22 mouse cellular contexts compared by ENCODE assay signal in genomic region chr2:115067489-115068163, GRCm38 (mm10).
DNase-seq lines count a peak whose midpoint lies in the region; ATAC-seq and TF ChIP-seq lines count a peak whose summit lies in the region.
"Had no signal": no experiment of that assay in that cellular context is flagged by ENCODE, and none has a peak within 500 bp of the region (broad histone marks: within the 10 kb centered on the region; RNA-seq: fewer than 3 reads in every experiment).

No protein-coding gene starts in this region.

- H3K36me3 ChIP-seq in kidney, embryonic 15.5 days = no peaks in the 10 kb centered on the region
- no peaks in the 10 kb centered on the region for H3K36me3 ChIP-seq in hindbrain, embryonic 10.5 days
- H3K36me3 ChIP-seq in hindbrain, embryonic 16.5 days (ENCODE audit: control insufficient read depth, insufficient read depth, low read length) = no peaks in the 10 kb centered on the region
- H3K36me3 ChIP-seq in limb, embryonic 10.5 days = no peaks in the 10 kb centered on the region
- H3K36me3 ChIP-seq: embryonic facial prominence, embryonic 15.5 days; limb, embryonic 15.5 days had no signal

- H3K4me2 ChIP-seq in kidney, embryonic 15.5 days = no peak overlapping the region
- no peak overlapping the region for H3K4me2 ChIP-seq in hindbrain, embryonic 16.5 days (ENCODE audit: low read length)
- H3K4me2 ChIP-seq: embryonic facial prominence, embryonic 15.5 days; limb, embryonic 15.5 days; lung, embryonic 14.5 days had no signal

- no peak for DNase-seq in kidney, postnatal 14 days
- peak; percentile 26 for DNase-seq in brain, embryonic 14.5 days (ENCODE audit: low read depth)
- peak; percentile 22 for DNase-seq in hindbrain, embryonic 10.5 days (ENCODE audit: low spot score)
- no peak for DNase-seq in limb, embryonic 10.5 days (ENCODE audit: low spot score)
- no peak for DNase-seq in urinary bladder, adult 2 months (ENCODE audit: low spot score)
- no peak for DNase-seq in gastrocnemius, postnatal 36 days
- DNase-seq: cerebellum, adult 11-12 months; cerebellum, postnatal 10 days; gastrocnemius, postnatal 25 days; kidney, postnatal 4 days; lung, embryonic 14.5 days; midbrain, embryonic 14.5 days; thymus, adult 2 months; thymus, postnatal 4 days had no signal

- peaks cover 10% of the 10 kb centered on the region for H3K4me1 ChIP-seq in kidney, embryonic 15.5 days
- H3K4me1 ChIP-seq in hindbrain, embryonic 10.5 days (replicated peaks) = peaks cover 3% of the 10 kb centered on the region; the same call in 1 of the 2 replicates
- no peaks in the 10 kb centered on the region for H3K4me1 ChIP-seq in hindbrain, embryonic 16.5 days (ENCODE audit: control insufficient read depth, insufficient read depth, low read depth, low read length)
- H3K4me1 ChIP-seq in limb, embryonic 10.5 days = peaks cover 26% of the 10 kb centered on the region
- H3K4me1 ChIP-seq: embryonic facial prominence, embryonic 15.5 days; limb, embryonic 15.5 days had no signal

- H3K9me3 ChIP-seq in kidney, embryonic 15.5 days (replicated peaks) = no peaks in the 10 kb centered on the region
- no peaks in the 10 kb centered on the region for H3K9me3 ChIP-seq in hindbrain, embryonic 10.5 days
- H3K9me3 ChIP-seq in hindbrain, embryonic 16.5 days (ENCODE audit: control insufficient read depth, low read length) = no peaks in the 10 kb centered on the region
- no peaks in the 10 kb centered on the region for H3K9me3 ChIP-seq in limb, embryonic 10.5 days (replicated peaks)
- H3K9me3 ChIP-seq: embryonic facial prominence, embryonic 15.5 days; limb, embryonic 15.5 days had no signal

- TF ChIP-seq CTCF in brain, embryonic 14.5 days (IDR thresholded peaks at IDR 0.05; ENCODE audit: borderline replicate concordance, extremely low read depth, insufficient read depth, insufficient read length) = no peak

- no peaks in the 10 kb centered on the region for H3K27me3 ChIP-seq in kidney, embryonic 15.5 days
- no peaks in the 10 kb centered on the region for H3K27me3 ChIP-seq in hindbrain, embryonic 10.5 days (ENCODE audit: insufficient read depth, poor library complexity, severe bottlenecking)
- no peaks in the 10 kb centered on the region for H3K27me3 ChIP-seq in hindbrain, embryonic 16.5 days (replicated peaks; ENCODE audit: control insufficient read depth, insufficient read depth, low read length)
- H3K27me3 ChIP-seq in limb, embryonic 10.5 days (ENCODE audit: low read depth, poor library complexity, severe bottlenecking) = peaks cover 13% of the 10 kb centered on the region; the same call in 1 of the 2 replicates
- H3K27me3 ChIP-seq: embryonic facial prominence, embryonic 15.5 days; limb, embryonic 15.5 days had no signal

- H3K4me3 ChIP-seq in kidney, embryonic 15.5 days (replicated peaks) = no peak overlapping the region
- H3K4me3 ChIP-seq in hindbrain, embryonic 10.5 days = no peak overlapping the region
- no peak overlapping the region for H3K4me3 ChIP-seq in hindbrain, embryonic 16.5 days (ENCODE audit: low read length)
- no peak overlapping the region for H3K4me3 ChIP-seq in limb, embryonic 10.5 days
- H3K4me3 ChIP-seq: embryonic facial prominence, embryonic 15.5 days; limb, embryonic 15.5 days had no signal

- no peak overlapping the region for H3K9ac ChIP-seq in kidney, embryonic 15.5 days
- H3K9ac ChIP-seq in hindbrain, embryonic 16.5 days (ENCODE audit: low read depth, low read length) = no peak overlapping the region
- H3K9ac ChIP-seq: embryonic facial prominence, embryonic 15.5 days; limb, embryonic 15.5 days; liver, embryonic 14.5 days; lung, embryonic 14.5 days had no signal

- TF ChIP-seq POLR2A in brain, embryonic 14.5 days (IDR thresholded peaks at IDR 0.05; ENCODE audit: borderline replicate concordance, extremely low read depth, insufficient read depth, insufficient read length, poor library complexity, severe bottlenecking) = no peak

- no peak overlapping the region for H3K27ac ChIP-seq in kidney, embryonic 15.5 days
- peak overlapping the region; percentile 30; the same call in 1 of the 2 replicates for H3K27ac ChIP-seq in hindbrain, embryonic 10.5 days
- 0 out of 2 replicates have a peak overlapping the region, but pooled peaks have one; percentile 12 for H3K27ac ChIP-seq in hindbrain, embryonic 16.5 days (ENCODE audit: low read depth, low read length)
- H3K27ac ChIP-seq in limb, embryonic 10.5 days = no peak overlapping the region
- H3K27ac ChIP-seq: embryonic facial prominence, embryonic 15.5 days; limb, embryonic 15.5 days; liver, embryonic 14.5 days; stomach, postnatal 0 days had no signal

- intact Hi-C loops in gastrocnemius, postnatal 36 days (cut with DNase I) = no loop called here

- ATAC-seq in kidney, embryonic 15.5 days (replicated peaks; ENCODE audit: low FRiP score) = peak; percentile 87
- ATAC-seq in hindbrain, embryonic 16.5 days = peak; percentile 48; the same call in 1 of the 2 replicates
- ATAC-seq: CD4-positive, CD25-positive, alpha-beta regulatory T cell, adult 4 months; intestine, postnatal 0 days had no signal

- 23% methylated on average over 8 of the region's 8 CpGs for WGBS in kidney, embryonic 15.5 days
- WGBS in hindbrain, embryonic 10.5 days = 66% methylated on average over 8 of the region's 8 CpGs
- 48% methylated on average over 8 of the region's 8 CpGs for WGBS in hindbrain, embryonic 16.5 days
- WGBS in limb, embryonic 10.5 days = 60% methylated on average over 8 of the region's 8 CpGs

Comparison
In these comparisons a context has a peak if more than half of its experiments do, and no peak if none do; other contexts are left out.
1. H3K27ac ChIP-seq: peak in hindbrain, embryonic 10.5 days (single experiment) and hindbrain, embryonic 16.5 days (single experiment); none in kidney, embryonic 15.5 days (single experiment) and limb, embryonic 10.5 days (single experiment).
2. DNase-seq: peak in brain, embryonic 14.5 days (single experiment) and hindbrain, embryonic 10.5 days (single experiment); none in kidney, postnatal 14 days (single experiment), limb, embryonic 10.5 days (single experiment), urinary bladder, adult 2 months (single experiment) and gastrocnemius, postnatal 36 days (0 of 2).